ENCODE assay signal across 27 mouse cellular contexts in genomic region chr17:4333091-4333490, GRCm38 (mm10).
"Had no signal": no experiment of that assay in that cellular context is flagged by ENCODE, and none has a peak within 500 bp of the region (broad histone marks: within the 10 kb centered on the region; RNA-seq: fewer than 3 reads in every experiment).

No protein-coding gene starts in this region.

- H3K9me3 ChIP-seq: embryonic facial prominence, embryonic 10.5 days; embryonic facial prominence, embryonic 12.5 days; embryonic facial prominence, embryonic 13.5 days; embryonic facial prominence, embryonic 15.5 days; forebrain, embryonic 10.5 days; forebrain, embryonic 12.5 days; forebrain, embryonic 13.5 days; forebrain, embryonic 15.5 days had no signal

- H3K4me3 ChIP-seq: embryonic facial prominence, embryonic 10.5 days; embryonic facial prominence, embryonic 12.5 days; embryonic facial prominence, embryonic 13.5 days; embryonic facial prominence, embryonic 15.5 days; erythroblast, embryonic 14.5 days; forebrain, embryonic 10.5 days; forebrain, embryonic 12.5 days; forebrain, embryonic 13.5 days; forebrain, embryonic 15.5 days; gastrocnemius, adult 2 months; heart, adult 2 months had no signal

- H3K36me3 ChIP-seq: embryonic facial prominence, embryonic 10.5 days; embryonic facial prominence, embryonic 12.5 days; embryonic facial prominence, embryonic 13.5 days; embryonic facial prominence, embryonic 15.5 days; forebrain, embryonic 10.5 days; forebrain, embryonic 12.5 days; forebrain, embryonic 15.5 days had no signal

- H3K4me2 ChIP-seq: embryonic facial prominence, embryonic 12.5 days; embryonic facial prominence, embryonic 13.5 days; embryonic facial prominence, embryonic 15.5 days; forebrain, embryonic 12.5 days; forebrain, embryonic 13.5 days; forebrain, embryonic 15.5 days had no signal

- ATAC-seq: forebrain, embryonic 13.5 days; forebrain, embryonic 14.5 days; forebrain, embryonic 15.5 days; forebrain, embryonic 16.5 days; forebrain, postnatal 0 days had no signal

- DNase-seq: cerebellum, adult 9-10 months; cerebellum, adult 9-11 months; cerebellum, postnatal 10 days; cerebellum, postnatal 14 days; cerebellum, postnatal 25 days; cerebellum, postnatal 36 days; embryo, embryonic 11 days; forebrain, postnatal 0 days; gastrocnemius, adult 2 months; gastrocnemius, postnatal 10 days; gastrocnemius, postnatal 14 days; gastrocnemius, postnatal 25 days; gastrocnemius, postnatal 36 days; heart, adult 11 months; heart, adult 18-20 months; heart, adult 2 months had no signal

- H3K27ac ChIP-seq: embryonic facial prominence, embryonic 10.5 days; embryonic facial prominence, embryonic 12.5 days; embryonic facial prominence, embryonic 13.5 days; embryonic facial prominence, embryonic 15.5 days; forebrain, embryonic 10.5 days; forebrain, embryonic 12.5 days; forebrain, embryonic 13.5 days; forebrain, embryonic 15.5 days; gastrocnemius, adult 2 months; heart, adult 2 months had no signal

- H3K4me1 ChIP-seq: embryonic facial prominence, embryonic 12.5 days; embryonic facial prominence, embryonic 13.5 days; embryonic facial prominence, embryonic 15.5 days had no signal

- H3K27me3 ChIP-seq: embryonic facial prominence, embryonic 12.5 days; embryonic facial prominence, embryonic 13.5 days; embryonic facial prominence, embryonic 15.5 days; forebrain, embryonic 12.5 days; forebrain, embryonic 13.5 days; forebrain, embryonic 15.5 days had no signal

- H3K9ac ChIP-seq: embryonic facial prominence, embryonic 12.5 days; embryonic facial prominence, embryonic 13.5 days; embryonic facial prominence, embryonic 15.5 days; forebrain, embryonic 12.5 days; forebrain, embryonic 13.5 days; forebrain, embryonic 15.5 days; forebrain, postnatal 0 days had no signal
